Mouse (Mus musculus) ES-E14 (cell line): Measurements from ENCODE around the gene Ubtd1. TPM values are rescaled to one million over a fixed set of nuclear protein-coding genes. Genes with fewer than 3 reads are reported as not detected.

Source experiments
- DNase-seq: peaks from one replicate; pipeline ENCODE4 v3.0.0-alpha.2; 2013; ENCODE audit warnings: low read depth, low spot score
- H3K27ac ChIP-seq: 2 replicates; pipeline ENCODE4 v1.5.1; 2012; ENCODE audit warnings: low read depth, mild to moderate bottlenecking, low read length, moderate library complexity, mixed read lengths; ENCODE audit not compliant: poor library complexity, insufficient read depth, severe bottlenecking
- H3K36me3 ChIP-seq: 2 replicates; pipeline ENCODE4 v1.6.1; 2012; ENCODE audit warnings: mild to moderate bottlenecking, low read length, moderate library complexity, mixed read lengths; ENCODE audit not compliant: control insufficient read depth, poor library complexity, insufficient read depth, severe bottlenecking
- H3K4me1 ChIP-seq, 2 experiments: fragments of 150-350 bp in 1 of 2; sonication (generic) in 1 of 2; 2 replicates each; pipeline ENCODE4 v1.6.1; 2012; ENCODE audit warnings: low read length in 2 of 2, mild to moderate bottlenecking in 1 of 2, mixed read lengths in 1 of 2; ENCODE audit not compliant: control insufficient read depth in 2 of 2, insufficient read depth in 2 of 2, poor library complexity in 1 of 2
- H3K4me3 ChIP-seq, 2 experiments: fragments of 150-350 bp in 1 of 2; sonication (generic) in 1 of 2; 2 replicates each; pipeline ENCODE4 v1.5.1; 2012; ENCODE audit warnings: low read length in 2 of 2, low read depth in 1 of 2, mild to moderate bottlenecking in 1 of 2, mixed read lengths in 1 of 2; ENCODE audit not compliant: insufficient read depth in 1 of 2, poor library complexity in 1 of 2, severe bottlenecking in 1 of 2
- H3K9ac ChIP-seq: 2 replicates; pipeline ENCODE4 v1.6.1; 2012; ENCODE audit warnings: low read depth, mild to moderate bottlenecking, low read length, mixed read lengths; ENCODE audit not compliant: poor library complexity, insufficient read depth, severe bottlenecking
- H3K9me3 ChIP-seq: fragments of 150-350 bp; sonication (generic); 2 replicates; pipeline ENCODE4 v1.6.1; 2012; ENCODE audit warnings: low read depth, mild to moderate bottlenecking, low read length; ENCODE audit not compliant: control insufficient read depth, insufficient read depth
- CHD2 ChIP-seq: IDR thresholded peaks from 2 replicates; pipeline ENCODE4 v1.6.1; 2014; ENCODE audit warnings: mild to moderate bottlenecking, low read depth, low read length, inconsistent platforms
- HCFC1 ChIP-seq: IDR thresholded peaks from 2 replicates; pipeline ENCODE4 v1.6.1; 2012; ENCODE audit warnings: low read length, inconsistent platforms, borderline replicate concordance; ENCODE audit not compliant: insufficient read depth
- MAFK ChIP-seq: IDR thresholded peaks from 2 replicates; pipeline ENCODE4 v1.6.1; 2014; ENCODE audit warnings: mild to moderate bottlenecking, low read depth, low read length, inconsistent platforms; ENCODE audit not compliant: insufficient read depth
- ZC3H11A ChIP-seq: IDR thresholded peaks from 2 replicates; pipeline ENCODE4 v1.6.1; 2012; ENCODE audit warnings: low read depth, mild to moderate bottlenecking, inconsistent platforms, low read length, borderline replicate concordance
- ZNF384 ChIP-seq: IDR thresholded peaks from 2 replicates; pipeline ENCODE4 v1.6.1; 2012; ENCODE audit warnings: low read depth, low read length, inconsistent platforms
- in situ Hi-C, 2 experiments: fragments of 600-800 bp; cut with MboI; formaldehyde crosslinking; loops; one replicate each; pipeline ENCODE4 v1.15.1; 2025; ENCODE audit warnings: low sequenced_read_pairs in 2 of 2, inconsistent platforms in 1 of 2; ENCODE audit not compliant: unreplicated experiment in 2 of 2
- total RNA-seq: library from RNA; depleted of rRNA; stranded (reverse); fragments of 300-350 nt; gene quantifications from 2 replicates; pipeline ENCODE4 v1.2.3, GENCODE M21; 2012

Ubtd1 gene
- total RNA-seq, 1 experiment: 18.2 TPM

DNA sequence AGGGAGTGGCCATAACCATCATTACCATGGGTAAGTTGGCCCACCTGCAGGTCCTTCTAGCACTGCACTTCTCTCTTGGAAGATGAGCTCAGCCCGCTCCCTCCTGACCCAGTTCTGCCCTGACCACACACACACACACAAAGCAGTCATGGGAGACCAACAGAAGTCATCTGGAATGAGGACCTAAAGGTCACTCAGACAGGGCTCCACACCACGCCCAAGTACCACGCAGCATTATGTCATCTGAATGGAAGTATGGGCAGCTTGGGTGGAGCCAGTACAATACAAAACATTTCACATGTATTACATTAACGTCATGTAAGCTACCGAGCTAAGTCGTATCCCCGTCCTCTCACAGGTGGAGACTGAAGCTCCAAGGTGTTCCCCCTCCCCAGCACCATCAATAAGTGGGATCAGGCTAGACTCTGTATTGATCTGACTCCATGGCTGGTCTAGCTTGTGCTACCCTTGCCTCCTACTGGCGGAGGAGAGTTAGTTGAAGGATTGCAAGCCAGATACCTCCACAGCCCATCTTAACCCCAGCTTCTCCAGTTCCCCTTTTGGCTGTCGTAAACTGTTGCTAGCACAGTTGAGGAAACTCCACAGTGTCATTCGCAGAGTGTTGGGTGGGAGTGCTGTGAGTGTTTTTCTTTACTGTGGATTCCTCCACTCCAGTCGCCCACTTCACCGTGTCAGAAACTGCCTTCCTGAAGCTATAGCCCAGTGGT is 19.9 kb downstream of the Ubtd1 start:
- no peaks in the 10 kb centered on the region for H3K36me3 ChIP-seq
- no peak for DNase-seq
- no peak overlapping the region for H3K9ac ChIP-seq
- H3K4me3 ChIP-seq: no peak overlapping the region
- no peak overlapping the region for H3K27ac ChIP-seq
- H3K9me3 ChIP-seq: no peaks in the 10 kb centered on the region
- peaks cover 7 to 14% of the 10 kb centered on the region in 2 experiments; a peak in 3 of 4 replicates for H3K4me1 ChIP-seq
- TF ChIP-seq MAFK (no peak), HCFC1 (no peak), CHD2 (no peak), ZC3H11A (no peak), ZNF384 (no peak)
- in situ Hi-C loops: no loop called here

DNA sequence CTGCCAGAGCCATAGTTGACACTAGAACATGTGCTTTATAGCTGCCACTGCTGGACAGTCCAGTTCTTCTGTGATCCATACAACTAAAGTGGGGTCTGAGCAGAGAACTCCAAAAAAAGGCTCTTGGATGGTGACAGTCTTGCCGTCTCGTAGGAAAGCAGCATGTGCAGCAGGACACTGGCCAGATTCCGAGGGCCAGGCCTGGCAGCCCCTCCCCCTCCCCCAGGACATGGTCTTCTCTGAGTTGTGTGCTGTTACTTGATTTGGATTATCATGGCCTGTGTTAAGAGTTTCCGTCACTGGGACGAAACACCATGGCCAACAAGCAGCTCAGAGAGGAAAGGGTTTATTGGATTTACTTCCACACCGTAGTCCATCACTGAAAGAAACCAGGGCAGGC is 22.7 kb downstream of the Ubtd1 start:
- no peak overlapping the region for H3K9ac ChIP-seq
- peaks cover 8 to 19% of the 10 kb centered on the region in 2 experiments for H3K4me1 ChIP-seq
- TF ChIP-seq HCFC1: no peak
- TF ChIP-seq MAFK: no peak
- in situ Hi-C loops: no loop called here
- H3K9me3 ChIP-seq: no peaks in the 10 kb centered on the region
- no peak overlapping the region for H3K4me3 ChIP-seq
- no peak overlapping the region for H3K27ac ChIP-seq
- H3K36me3 ChIP-seq: no peaks in the 10 kb centered on the region
- DNase-seq: no peak

DNA sequence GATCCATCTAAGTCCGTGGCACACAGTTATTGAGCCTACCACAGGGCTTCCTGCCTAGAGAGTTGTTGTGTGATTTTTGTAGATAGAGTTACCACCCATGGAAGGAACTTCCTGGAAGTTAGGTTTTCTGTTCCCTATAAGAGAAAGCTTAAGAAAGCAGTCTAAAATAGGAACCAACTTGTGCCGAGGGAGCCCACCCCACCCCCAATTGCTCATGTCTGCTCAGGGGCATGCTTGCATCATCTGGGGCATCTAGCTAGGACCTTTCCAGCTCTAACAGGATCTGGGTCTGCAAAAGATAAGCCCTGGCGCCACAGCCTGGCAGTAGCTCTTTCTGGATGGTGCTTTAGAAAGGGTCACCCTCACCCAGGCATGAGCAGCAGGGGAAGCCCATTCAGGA is 24.1 kb downstream of the Ubtd1 start:
- no peak overlapping the region for H3K9ac ChIP-seq
- H3K4me3 ChIP-seq: no peak overlapping the region
- H3K9me3 ChIP-seq: no peaks in the 10 kb centered on the region
- H3K27ac ChIP-seq: no peak overlapping the region
- in situ Hi-C loops: no loop called here
- no peaks in the 10 kb centered on the region for H3K36me3 ChIP-seq
- peaks cover 6 to 21% of the 10 kb centered on the region in 2 experiments for H3K4me1 ChIP-seq
- DNase-seq: no peak
- no peak for TF ChIP-seq CHD2
- TF ChIP-seq ZC3H11A: no peak

DNA sequence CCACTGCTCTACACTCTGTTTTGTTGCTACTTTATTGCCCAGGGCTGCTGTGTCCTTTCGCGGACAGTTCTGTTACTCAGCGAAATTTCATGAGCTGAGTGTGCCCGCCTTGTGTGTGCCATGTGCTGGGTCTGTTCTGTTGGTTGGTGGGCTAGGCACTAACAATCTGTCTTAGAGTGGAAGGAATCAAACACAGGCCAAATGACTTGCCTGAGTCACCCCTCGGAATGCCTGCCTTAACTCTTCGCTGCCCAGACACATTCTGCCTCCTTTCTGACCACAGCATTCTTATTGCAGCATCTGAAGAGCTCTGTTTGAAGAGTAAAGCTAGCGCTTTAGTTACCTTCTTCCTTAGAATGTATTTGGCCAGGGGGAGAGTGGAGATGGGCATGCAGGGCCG is 25.0 kb downstream of the Ubtd1 start:
- no peak overlapping the region for H3K4me3 ChIP-seq

DNA sequence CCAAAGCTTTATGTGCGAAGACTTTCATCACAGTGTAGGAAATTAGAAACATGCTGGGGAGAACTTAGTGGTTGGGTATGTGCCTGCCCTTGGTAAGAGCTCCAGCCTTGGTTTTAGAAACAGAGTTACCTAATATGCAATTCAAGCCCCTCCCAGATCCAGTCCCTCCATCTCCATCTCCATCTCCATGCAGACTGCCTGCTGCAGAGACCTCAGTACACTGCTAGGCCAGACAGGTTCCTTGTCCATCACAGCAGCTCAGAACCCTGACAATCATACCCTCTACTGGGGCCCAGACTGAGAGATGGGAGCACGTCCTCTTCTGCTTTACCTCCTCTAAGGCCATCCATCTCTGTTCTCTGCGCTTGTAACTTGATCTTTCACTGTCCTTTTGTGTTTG is 27.0 kb downstream of the Ubtd1 start:
- in situ Hi-C loops: no loop called here
- DNase-seq: no peak
- no peaks in the 10 kb centered on the region for H3K9me3 ChIP-seq
- no peak overlapping the region; the same call in 1 of the 2 replicates for H3K9ac ChIP-seq
- H3K4me3 ChIP-seq: no peak overlapping the region
- peak overlapping the region; percentile 17; the same call in 1 of the 2 replicates for H3K27ac ChIP-seq
- H3K36me3 ChIP-seq: peaks cover 3% of the 10 kb centered on the region; the same call in 1 of the 2 replicates
- TF ChIP-seq ZC3H11A: no peak
- TF ChIP-seq HCFC1: no peak
- TF ChIP-seq MAFK: no peak
- no peak for TF ChIP-seq CHD2
- TF ChIP-seq ZNF384: no peak
- peaks cover 3 to 21% of the 10 kb centered on the region in 2 experiments; a peak in 3 of 4 replicates for H3K4me1 ChIP-seq

More for the DNA sequence above, 25.0 kb downstream of the Ubtd1 start:
- H3K9me3 ChIP-seq: no peaks in the 10 kb centered on the region
- TF ChIP-seq CHD2 (no peak), HCFC1 (no peak), MAFK (no peak), ZNF384 (no peak), ZC3H11A (no peak)
- in situ Hi-C loops: no loop called here
- no peaks in the 10 kb centered on the region for H3K36me3 ChIP-seq
- H3K9ac ChIP-seq: no peak overlapping the region
- H3K4me1 ChIP-seq: peaks cover 3 to 21% of the 10 kb centered on the region in 2 experiments; a peak in 3 of 4 replicates
- no peak overlapping the region for H3K27ac ChIP-seq
- DNase-seq: no peak
